Mouse (Mus musculus): Measurements from ENCODE around the gene Hoxa10.

GRCm38 (mm10) chr6:52185834-52186233 is 54.8 kb downstream of the Hoxa10 start:
- no peak for TF ChIP-seq POLR2A (IDR thresholded peaks at IDR 0.05; ENCODE audit: insufficient read length, low read depth)
- no peak for TF ChIP-seq MAX (IDR thresholded peaks at IDR 0.05; ENCODE audit: low read depth)
- TF ChIP-seq TCF3 (IDR thresholded peaks at IDR 0.05; ENCODE audit: insufficient read length, low read depth) = no peak
- TF ChIP-seq REST (IDR thresholded peaks at IDR 0.05; ENCODE audit: insufficient read depth, insufficient read length) = no peak
- no peak for TF ChIP-seq USF1 (IDR thresholded peaks at IDR 0.05; ENCODE audit: low read depth)
- no peak for TF ChIP-seq MYOD1 (IDR thresholded peaks at IDR 0.05; ENCODE audit: control insufficient read depth in 1 of 3, insufficient read length in 2 of 3, low read depth in 2 of 3)
- no peak for TF ChIP-seq TCF12 (IDR thresholded peaks at IDR 0.05; ENCODE audit: insufficient read depth, poor library complexity, severe bottlenecking)
